Mouse (Mus musculus): Measurements from ENCODE around the gene Ccdc70. TPM values are rescaled to one million over a fixed set of nuclear protein-coding genes. Genes with fewer than 3 reads are reported as not detected.

Gene Ccdc70
- polyA plus RNA-seq, 1 experiment from 2014 or later: not detected

DNA sequence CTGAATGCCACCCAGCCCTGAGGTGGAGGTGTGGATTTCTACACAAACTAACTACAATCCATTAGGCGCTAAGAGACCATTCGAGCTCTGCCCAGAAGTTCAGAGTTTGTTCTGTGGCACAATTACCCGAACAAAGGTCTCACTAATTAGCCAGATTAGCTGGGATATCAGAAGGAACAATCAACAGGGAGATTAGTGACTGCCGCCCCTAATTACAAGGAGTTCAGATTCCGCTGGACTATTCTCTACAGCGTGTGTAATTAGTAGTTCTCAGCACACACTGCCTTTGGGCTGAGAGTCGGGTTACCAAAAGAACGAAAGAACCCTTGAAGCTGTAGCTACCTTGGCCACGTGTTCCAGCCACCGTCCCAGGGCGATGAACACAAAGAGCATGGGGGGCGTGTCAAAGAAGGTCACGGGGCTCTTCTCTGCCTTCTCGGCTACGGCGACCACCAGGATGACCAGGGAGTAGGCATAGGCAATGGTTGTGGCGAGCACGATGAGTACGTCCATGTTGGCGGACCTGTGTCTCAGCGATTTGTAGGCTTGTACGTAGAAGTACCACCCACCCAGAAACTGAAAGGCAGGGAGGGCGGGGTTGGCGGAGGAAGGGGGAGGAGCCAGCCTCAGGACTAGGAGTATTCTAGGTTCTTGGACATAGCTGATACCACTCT is 43.6 kb downstream of the Ccdc70 start:
- Histone ChIP-seq H3K9me3 (replicated peaks; ENCODE audit: control insufficient read depth, low read length) (no peaks in the 10 kb centered on the region), H3K4me2 (no peak overlapping the region), H3K27me3 (ENCODE audit: control insufficient read depth, insufficient read depth, low read length) (no peaks in the 10 kb centered on the region), H3K9ac (ENCODE audit: low read depth, low read length) (no peak overlapping the region), H3K4me1 (ENCODE audit: control insufficient read depth, insufficient read depth, low read length) (no peaks in the 10 kb centered on the region), H3K36me3 (ENCODE audit: control insufficient read depth, insufficient read depth, low read length) (no peaks in the 10 kb centered on the region), H3K27ac (ENCODE audit: low read depth, low read length) (no peak overlapping the region), H3K4me3 (ENCODE audit: low read depth, low read length) (no peak overlapping the region)
- ATAC-seq (replicated peaks; ENCODE audit: insufficient number of reproducible peaks, low FRiP score, low TSS enrichment): no peak
- 81% methylated on average over 24 of the region's 24 CpGs for WGBS (ENCODE audit: insufficient replicate concordance)

- no peaks in the 10 kb centered on the region for H3K4me1 ChIP-seq (ENCODE audit: control insufficient read depth, insufficient read depth, low read length)
- no peaks in the 10 kb centered on the region for H3K27me3 ChIP-seq (ENCODE audit: control insufficient read depth, insufficient read depth, low read length)
- no peak overlapping the region for H3K4me2 ChIP-seq
- H3K4me3 ChIP-seq (ENCODE audit: low read depth, low read length): no peak overlapping the region
- WGBS (ENCODE audit: insufficient replicate concordance): 80% methylated on average over 7 of the region's 7 CpGs
- no peak overlapping the region for H3K27ac ChIP-seq (ENCODE audit: low read depth, low read length)
- no peak for ATAC-seq (replicated peaks; ENCODE audit: insufficient number of reproducible peaks, low FRiP score, low TSS enrichment)
- no peak overlapping the region for H3K9ac ChIP-seq (ENCODE audit: low read depth, low read length)
- H3K9me3 ChIP-seq (replicated peaks; ENCODE audit: control insufficient read depth, low read length): no peaks in the 10 kb centered on the region
- no peaks in the 10 kb centered on the region for H3K36me3 ChIP-seq (ENCODE audit: control insufficient read depth, insufficient read depth, low read length)
Measured at GRCm38 (mm10) chr8:22017731-22018130, 48.2 kb downstream of the Ccdc70 start.

DNA sequence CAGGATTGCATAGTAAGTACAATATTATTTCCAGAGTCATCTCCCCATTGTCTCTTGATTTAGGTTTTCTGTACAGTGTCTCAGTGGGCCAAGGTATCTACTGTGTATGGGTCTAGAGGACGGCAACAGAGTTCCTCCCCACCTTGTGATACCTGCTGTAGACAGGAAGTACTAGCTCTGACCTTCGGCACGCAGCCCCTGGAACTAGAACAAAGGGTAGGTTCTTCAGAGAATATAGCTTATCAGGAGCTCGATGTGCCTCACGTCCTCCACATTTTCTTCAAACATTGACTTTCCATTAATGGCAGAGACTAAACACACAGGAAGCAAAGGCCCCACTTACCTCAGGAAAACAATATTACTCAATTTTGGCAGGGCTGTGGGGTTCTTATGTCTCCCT is 49.9 kb downstream of the Ccdc70 start:
- Histone ChIP-seq H3K4me3 (ENCODE audit: low read depth, low read length) (no peak overlapping the region), H3K27me3 (ENCODE audit: control insufficient read depth, insufficient read depth, low read length) (no peaks in the 10 kb centered on the region), H3K9ac (ENCODE audit: low read depth, low read length) (no peak overlapping the region), H3K36me3 (ENCODE audit: control insufficient read depth, insufficient read depth, low read length) (no peaks in the 10 kb centered on the region), H3K4me2 (no peak overlapping the region), H3K27ac (ENCODE audit: low read depth, low read length) (no peak overlapping the region), H3K4me1 (ENCODE audit: control insufficient read depth, insufficient read depth, low read length) (no peaks in the 10 kb centered on the region), H3K9me3 (replicated peaks; ENCODE audit: control insufficient read depth, low read length) (no peaks in the 10 kb centered on the region)
- no peak for ATAC-seq (replicated peaks; ENCODE audit: insufficient number of reproducible peaks, low FRiP score, low TSS enrichment)
- WGBS (ENCODE audit: insufficient replicate concordance): 66% methylated on average over 5 of the region's 5 CpGs

DNA sequence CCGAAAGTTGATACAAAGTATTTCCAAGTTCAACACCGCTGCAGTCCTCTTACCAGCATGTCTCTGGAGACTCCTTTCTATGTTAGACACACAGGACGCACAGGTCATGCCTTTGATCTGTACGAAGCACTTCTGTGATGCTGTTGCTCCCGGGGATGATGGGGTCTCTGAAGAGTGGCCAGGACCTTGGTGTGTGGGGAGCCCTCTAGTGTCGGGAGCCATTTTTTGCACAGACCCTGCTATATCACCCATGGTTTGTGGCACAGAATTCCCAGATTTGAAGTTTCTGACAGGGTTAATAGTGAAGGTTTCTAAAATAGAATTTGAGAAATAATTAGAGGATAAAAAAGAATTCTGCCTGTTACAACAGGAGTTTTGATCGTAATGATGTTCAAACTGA is 52.7 kb downstream of the Ccdc70 start:
- no peaks in the 10 kb centered on the region for H3K4me1 ChIP-seq (ENCODE audit: control insufficient read depth, insufficient read depth, low read length)
- H3K27ac ChIP-seq (ENCODE audit: low read depth, low read length): no peak overlapping the region
- 54% methylated on average over 7 of the region's 7 CpGs for WGBS (ENCODE audit: insufficient replicate concordance)
- no peak overlapping the region for H3K4me3 ChIP-seq (ENCODE audit: low read depth, low read length)
- no peaks in the 10 kb centered on the region for H3K9me3 ChIP-seq (replicated peaks; ENCODE audit: control insufficient read depth, low read length)
- H3K9ac ChIP-seq (ENCODE audit: low read depth, low read length): no peak overlapping the region
- H3K27me3 ChIP-seq (ENCODE audit: control insufficient read depth, insufficient read depth, low read length): no peaks in the 10 kb centered on the region
- no peak for ATAC-seq (replicated peaks; ENCODE audit: insufficient number of reproducible peaks, low FRiP score, low TSS enrichment)
- H3K36me3 ChIP-seq (ENCODE audit: control insufficient read depth, insufficient read depth, low read length): no peaks in the 10 kb centered on the region
- no peak overlapping the region for H3K4me2 ChIP-seq

Other genes with a start within 250 kb of the Ccdc70 start
- not detected in 2 replicates for gene Defa24, start 235.3 kb upstream of the Ccdc70 start, polyA plus RNA-seq (2014; fragmentation: Nextera tagmentation; extraction: Ambion mirVana)
- not detected in 2 replicates for gene Defb50, start 146.2 kb upstream of the Ccdc70 start, polyA plus RNA-seq (2014; fragmentation: Nextera tagmentation; extraction: Ambion mirVana)
- not detected in 2 replicates for gene Defb2, start 129.8 kb upstream of the Ccdc70 start, polyA plus RNA-seq (2014; fragmentation: Nextera tagmentation; extraction: Ambion mirVana)
- not detected in 2 replicates for gene Defb10, start 110.9 kb upstream of the Ccdc70 start, polyA plus RNA-seq (2014; fragmentation: Nextera tagmentation; extraction: Ambion mirVana)
- not detected in 2 replicates for gene Defb9, start 84.4 kb upstream of the Ccdc70 start, polyA plus RNA-seq (2014; fragmentation: Nextera tagmentation; extraction: Ambion mirVana)
- not detected in 2 replicates for gene Defb11, start 63.4 kb upstream of the Ccdc70 start, polyA plus RNA-seq (2014; fragmentation: Nextera tagmentation; extraction: Ambion mirVana)
- gene Defb15, start 37.1 kb upstream of the Ccdc70 start, polyA plus RNA-seq (2014; fragmentation: Nextera tagmentation; extraction: Ambion mirVana): not detected in 2 replicates
- not detected in 2 replicates for gene Defb35, start 31.4 kb upstream of the Ccdc70 start, polyA plus RNA-seq (2014; fragmentation: Nextera tagmentation; extraction: Ambion mirVana)
- gene Defb13, start 23.0 kb upstream of the Ccdc70 start, polyA plus RNA-seq (2014; fragmentation: Nextera tagmentation; extraction: Ambion mirVana): not detected in 2 replicates
- not detected in 2 replicates for gene Fam90a1a, start 11.1 kb upstream of the Ccdc70 start, polyA plus RNA-seq (2014; fragmentation: Nextera tagmentation; extraction: Ambion mirVana)
- gene Atp7b, start 90.5 kb downstream of the Ccdc70 start, polyA plus RNA-seq (2014; fragmentation: Nextera tagmentation; extraction: Ambion mirVana): 2.9 and 3.6 TPM in 2 replicates
- 27.0 and 31.5 TPM in 2 replicates for gene Alg11, start 90.9 kb downstream of the Ccdc70 start, polyA plus RNA-seq (2014; fragmentation: Nextera tagmentation; extraction: Ambion mirVana)
- gene Nek5, start 155.3 kb downstream of the Ccdc70 start, polyA plus RNA-seq (2014; fragmentation: Nextera tagmentation; extraction: Ambion mirVana): 0.27 TPM in 1 of 2 replicates, not detected in the other
- gene Nek3, start 196.7 kb downstream of the Ccdc70 start, polyA plus RNA-seq (2014; fragmentation: Nextera tagmentation; extraction: Ambion mirVana): 5.8 and 7.8 TPM in 2 replicates
- gene Ckap2, start 216.0 kb downstream of the Ccdc70 start, polyA plus RNA-seq (2014; fragmentation: Nextera tagmentation; extraction: Ambion mirVana): 37.4 and 37.6 TPM in 2 replicates
- 27.7 and 29.6 TPM in 2 replicates for gene Vps36, start 223.0 kb downstream of the Ccdc70 start, polyA plus RNA-seq (2014; fragmentation: Nextera tagmentation; extraction: Ambion mirVana)

Data from heart, embryonic 11.5 days (tissue).